Mouse (Mus musculus): Measurements from ENCODE around the gene Trim5.

DNA sequence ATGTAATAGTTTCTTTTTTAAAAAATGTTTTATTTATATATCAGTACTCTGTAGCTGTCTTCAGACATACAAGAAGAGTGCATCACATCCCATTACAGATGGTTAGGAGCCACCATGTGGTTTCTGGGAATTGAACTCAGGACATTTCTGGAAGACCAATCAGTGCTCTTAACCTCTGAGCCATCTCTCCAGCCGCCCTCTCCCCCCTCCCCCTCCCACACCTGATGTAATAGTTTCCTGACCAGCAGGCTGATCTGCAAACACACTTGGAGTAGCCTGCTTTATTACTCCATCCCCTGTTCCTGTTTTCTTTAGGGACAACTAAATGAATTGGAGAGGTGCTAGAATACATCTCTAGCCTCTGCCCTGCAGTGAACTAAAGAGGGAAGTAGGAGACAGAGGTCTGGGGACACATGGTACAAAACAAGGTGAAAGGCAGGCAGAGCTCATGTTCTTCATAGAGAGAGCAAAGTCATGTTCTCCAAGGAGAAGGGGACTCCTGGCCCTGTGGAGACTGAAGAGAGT is 71.8 kb downstream of the Trim5 start:
- TF ChIP-seq CTCF (conservative IDR thresholded peaks at IDR 0.05; ENCODE audit: low read length), result no peak
- TF ChIP-seq NANOG (IDR thresholded peaks at IDR 0.05; ENCODE audit: borderline replicate concordance, low read length), result no peak
